Mouse (Mus musculus) liver, postnatal 0 days (tissue): Measurements from ENCODE around the gene Teddm1b.

ENCODE experiments used
- CTCF ChIP-seq: sonication (generic); IDR thresholded peaks from 2 replicates; pipeline ENCODE4 v1.5.1; 2016; ENCODE audit warnings: antibody characterized with exemption, low read depth
- EP300 ChIP-seq: IDR thresholded peaks from 2 replicates; pipeline ENCODE4 v1.6.1; 2016; ENCODE audit warnings: antibody characterized with exemption, low read depth, mild to moderate bottlenecking

GRCm38 (mm10) chr1:153846420-153846819 is 27.7 kb upstream of the Teddm1b start:
- no peak for TF ChIP-seq EP300
- no peak for TF ChIP-seq CTCF
